Mouse (Mus musculus) lung, embryonic 16.5 days (tissue): ENCODE results near the gene Ephx1. TPM values are rescaled to one million over a fixed set of nuclear protein-coding genes. Genes with fewer than 3 reads are reported as not detected.
"Not testable (repeated sequence)": the region's sequence is repeated elsewhere in the genome, so short reads cannot be mapped to it uniquely, and the experiment has no call there.

Experiments
- ATAC-seq: fragments of 200-750 bp; cut with Nextera tagmentation; 2 replicates; pipeline ENCODE4 v1.8.0; 2017; ENCODE audit warnings: low read depth, mild to moderate bottlenecking, moderate library complexity
- H3K27ac ChIP-seq: fragments of 300-500 bp; sonication (generic); 2 replicates; pipeline ENCODE4 v1.5.1; 2014; ENCODE audit warnings: mild to moderate bottlenecking, control low read depth, low read length
- H3K27me3 ChIP-seq: fragments of 300-500 bp; sonication (generic); 2 replicates; pipeline ENCODE4 v1.6.1; 2014; ENCODE audit warnings: low read depth, low read length, mixed read lengths; ENCODE audit not compliant: control insufficient read depth, insufficient read depth
- H3K36me3 ChIP-seq: fragments of 300-500 bp; sonication (generic); 2 replicates; pipeline ENCODE4 v1.6.1; 2014; ENCODE audit warnings: low read length; ENCODE audit not compliant: control insufficient read depth, insufficient read depth
- H3K4me1 ChIP-seq: fragments of 300-500 bp; sonication (generic); replicated peaks from 2 replicates; pipeline ENCODE4 v1.6.1; 2014; ENCODE audit warnings: low read length, mixed read lengths; ENCODE audit not compliant: control insufficient read depth, insufficient read depth
- H3K4me2 ChIP-seq: fragments of 300-500 bp; sonication (generic); 2 replicates; pipeline ENCODE4 v1.6.1; 2014; ENCODE audit warnings: low read depth, low read length, control low read depth
- H3K4me3 ChIP-seq: fragments of 300-500 bp; sonication (generic); 2 replicates; pipeline ENCODE4 v1.5.1; 2014; ENCODE audit warnings: mild to moderate bottlenecking, low read length, control low read depth
- H3K9ac ChIP-seq: fragments of 300-500 bp; sonication (generic); 2 replicates; pipeline ENCODE4 v1.6.1; 2014; ENCODE audit warnings: low read length, control low read depth
- H3K9me3 ChIP-seq: fragments of 300-500 bp; sonication (generic); 2 replicates; pipeline ENCODE4 v1.6.1; 2016; ENCODE audit warnings: low read length; ENCODE audit not compliant: control insufficient read depth
- WGBS: fragments of 180-500 bp; shearing (Covaris S2); extraction: QIAGEN DNeasy Blood & Tissue Kit; methylation state at CpG from one replicate; pipeline ENCODE4 v1.1.7; 2014; 5-methylcytosine and 5-hydroxymethylcytosine counted together
- polyA plus RNA-seq: library from polyadenylated mRNA; unstranded; fragments of >200 nt; fragmentation: Nextera tagmentation; extraction: Ambion mirVana; gene quantifications from 2 replicates; pipeline ENCODE4 v1.2.1, GENCODE M21; 2015

Gene Ephx1
- polyA plus RNA-seq, 1 experiment from 2014 or later, result 11.8 TPM

DNA sequence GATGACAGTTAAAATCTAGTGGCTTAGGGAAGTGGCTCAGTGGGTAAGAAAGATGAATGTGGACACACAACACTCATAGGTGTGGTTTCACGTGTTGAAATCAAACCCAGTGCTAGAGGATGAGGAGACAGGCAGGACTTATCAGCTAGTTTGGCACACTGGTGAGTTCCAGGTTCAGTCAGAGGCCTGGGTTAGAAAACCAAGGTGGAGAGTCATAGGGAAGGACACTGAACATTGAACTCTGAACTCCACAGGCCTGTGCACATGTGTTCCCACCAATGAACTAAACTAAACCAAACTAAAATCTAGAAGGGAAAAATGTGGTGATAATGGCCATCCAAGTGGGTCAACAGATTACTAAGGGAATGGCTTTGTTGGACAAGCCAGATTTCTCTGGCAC lies 26.8 kb upstream of the Ephx1 start:
- H3K27ac ChIP-seq, result no peak overlapping the region
- no peak overlapping the region for H3K4me2 ChIP-seq
- H3K27me3 ChIP-seq, result no peaks in the 10 kb centered on the region
- H3K4me3 ChIP-seq, result no peak overlapping the region
- H3K4me1 ChIP-seq, result no peaks in the 10 kb centered on the region
- no peaks in the 10 kb centered on the region for H3K36me3 ChIP-seq
- H3K9me3 ChIP-seq, result no peaks in the 10 kb centered on the region
- no peak for ATAC-seq
- H3K9ac ChIP-seq, result no peak overlapping the region
- 44% methylated on average over 1 of the region's 1 CpGs for WGBS

DNA sequence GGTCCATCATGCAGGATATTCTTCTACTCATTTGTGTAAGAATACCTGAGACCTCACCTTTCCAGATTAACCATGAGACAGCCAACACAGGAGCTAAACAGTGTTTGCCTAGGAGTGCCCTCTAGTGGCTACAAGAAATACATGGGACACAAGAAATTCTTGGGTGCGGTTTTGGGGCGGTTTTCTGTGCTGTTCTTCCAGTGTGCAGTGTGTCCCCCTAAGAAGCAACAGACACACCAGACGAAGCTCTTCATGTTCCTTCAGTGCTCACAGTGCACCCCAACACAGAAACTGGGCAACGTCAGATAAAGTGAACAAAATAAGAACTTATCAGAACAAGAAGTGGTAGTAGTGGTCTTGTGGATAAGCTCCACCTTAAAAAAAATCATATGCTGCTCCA lies 18.9 kb upstream of the Ephx1 start:
- Histone ChIP-seq H3K4me3 (no peak overlapping the region), H3K27ac (no peak overlapping the region), H3K36me3 (no peaks in the 10 kb centered on the region), H3K9me3 (no peaks in the 10 kb centered on the region), H3K27me3 (peaks cover 2% of the 10 kb centered on the region; the same call in 1 of the 2 replicates), H3K4me2 (no peak overlapping the region), H3K9ac (no peak overlapping the region), H3K4me1 (no peaks in the 10 kb centered on the region)
- WGBS, result 4% methylated on average over 4 of the region's 4 CpGs
- ATAC-seq, result no peak

DNA sequence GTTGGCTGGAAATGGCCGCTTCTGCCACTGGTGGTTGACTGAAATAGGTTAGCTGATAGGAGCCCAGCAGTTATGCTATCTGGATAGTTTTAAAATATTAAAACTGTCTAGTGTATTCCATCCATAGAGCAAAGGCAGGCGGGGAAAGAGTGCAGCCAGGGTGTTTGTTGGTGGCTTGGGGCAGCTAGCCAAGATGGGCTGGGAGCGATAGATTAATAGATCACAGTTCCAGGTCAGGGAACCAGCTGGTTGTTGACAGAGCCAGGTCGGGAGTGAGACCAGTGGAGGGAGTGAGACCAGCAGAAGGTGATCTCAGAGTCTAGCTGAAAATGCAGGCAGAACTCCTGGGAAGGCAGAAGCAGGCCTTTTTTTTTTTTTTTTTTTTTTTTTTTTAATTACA lies 16.9 kb upstream of the Ephx1 start:
- Histone ChIP-seq H3K27me3 (peaks cover 2% of the 10 kb centered on the region; the same call in 1 of the 2 replicates), H3K36me3 (no peaks in the 10 kb centered on the region), H3K4me3 (no peak overlapping the region), H3K4me1 (no peaks in the 10 kb centered on the region), H3K27ac (no peak overlapping the region), H3K4me2 (no peak overlapping the region), H3K9ac (no peak overlapping the region), H3K9me3 (no peaks in the 10 kb centered on the region)
- 62% methylated on average over 4 of the region's 4 CpGs for WGBS
- ATAC-seq, result no peak

DNA sequence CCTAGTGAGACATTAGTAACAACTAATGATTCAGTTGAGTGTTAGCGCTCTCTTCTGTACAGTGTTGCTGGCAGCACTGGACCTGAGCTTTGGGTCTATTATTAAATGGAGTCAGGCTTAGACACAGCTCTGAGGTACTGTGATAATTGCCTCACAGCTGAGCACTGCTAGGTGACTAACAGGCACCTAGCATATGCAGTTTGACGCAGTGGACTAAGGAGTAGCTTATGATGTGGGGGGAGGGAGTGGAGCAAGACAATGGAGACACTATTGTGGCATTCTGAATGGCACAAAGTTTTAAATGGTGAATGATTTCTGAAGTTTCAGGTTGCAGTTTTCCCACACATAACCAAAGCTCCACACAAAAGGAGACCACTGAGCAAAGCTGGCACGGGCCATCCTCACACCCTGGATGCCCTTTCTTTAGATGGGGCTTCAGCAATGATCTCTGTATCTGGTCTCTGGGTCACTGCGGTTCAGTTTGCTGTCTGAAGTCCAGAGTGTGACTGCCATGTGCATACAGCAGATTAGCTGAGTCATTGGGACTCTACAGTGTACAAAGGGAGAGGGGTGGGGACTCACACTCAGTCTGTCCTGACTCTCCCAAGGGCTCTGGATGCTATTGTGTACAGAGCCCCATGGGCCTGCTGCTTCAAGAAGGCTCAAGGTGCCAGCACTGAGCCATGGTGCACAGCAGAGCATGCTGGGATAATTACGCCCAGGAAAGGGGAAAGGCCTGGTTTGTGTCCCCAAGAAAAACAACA lies 14.5 kb upstream of the Ephx1 start:
- 92% methylated on average over 5 of the region's 5 CpGs for WGBS
- not testable (repeated sequence) for H3K27me3 ChIP-seq, ATAC-seq, H3K4me3 ChIP-seq, H3K9me3 ChIP-seq, H3K9ac ChIP-seq, H3K4me1 ChIP-seq, H3K27ac ChIP-seq, H3K4me2 ChIP-seq, H3K36me3 ChIP-seq

DNA sequence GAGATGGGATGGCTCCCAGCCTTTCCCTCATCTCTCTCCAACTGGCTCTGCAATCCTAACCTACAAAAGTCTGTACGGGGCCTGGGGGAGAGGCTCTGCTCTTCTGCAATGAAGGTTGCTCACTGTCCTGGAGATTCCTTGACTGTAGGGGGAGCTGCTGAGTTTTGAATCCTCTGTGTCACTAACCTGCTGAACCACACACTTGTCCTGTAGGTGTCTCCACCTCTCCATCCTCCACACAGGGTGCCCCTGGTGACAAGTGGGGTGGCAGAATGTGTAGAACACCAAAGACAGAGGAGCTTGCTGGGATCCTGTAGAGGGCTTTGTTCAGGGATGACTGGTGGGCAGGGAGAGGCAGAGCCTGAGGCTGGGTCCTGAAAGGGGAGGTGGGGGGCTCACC lies 1.6 kb upstream of the Ephx1 start:
- WGBS, result 19% methylated on average over 1 of the region's 1 CpGs
- no peak overlapping the region for H3K9ac ChIP-seq
- H3K9me3 ChIP-seq, result no peaks in the 10 kb centered on the region
- no peaks in the 10 kb centered on the region for H3K36me3 ChIP-seq
- no peak overlapping the region for H3K4me3 ChIP-seq
- peak; percentile 43; the same call in 1 of the 2 replicates for ATAC-seq
- no peaks in the 10 kb centered on the region for H3K27me3 ChIP-seq
- H3K27ac ChIP-seq, result no peak overlapping the region
- no peak overlapping the region for H3K4me2 ChIP-seq
- H3K4me1 ChIP-seq, result no peaks in the 10 kb centered on the region

DNA sequence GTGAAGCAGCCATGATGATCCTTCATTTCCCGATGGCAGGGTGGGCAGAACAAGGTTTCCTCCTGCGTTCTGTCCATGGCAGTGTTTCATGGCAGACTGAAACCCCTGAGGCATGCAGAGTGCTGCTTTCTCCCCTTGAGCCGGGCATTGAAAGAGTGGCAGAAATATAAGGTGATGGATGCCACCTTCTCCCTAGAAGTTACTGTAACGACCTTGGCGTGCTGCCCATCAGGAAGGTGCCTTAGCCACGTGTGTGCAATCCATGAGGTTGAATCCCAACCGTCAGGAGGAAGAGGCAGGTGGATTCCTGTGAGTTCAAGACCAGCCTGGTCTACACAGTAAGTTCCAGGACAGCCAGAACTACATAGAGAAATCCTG lies 773 bp upstream of the Ephx1 start:
- Histone ChIP-seq H3K4me1 (peaks cover under 1% of the 10 kb centered on the region; the same call in 1 of the 2 replicates), H3K27me3 (no peaks in the 10 kb centered on the region), H3K9me3 (no peaks in the 10 kb centered on the region), H3K27ac (no peak overlapping the region), H3K36me3 (no peaks in the 10 kb centered on the region), H3K4me3 (no peak overlapping the region), H3K4me2 (no peak overlapping the region), H3K9ac (no peak overlapping the region)
- no peak for ATAC-seq
- WGBS, result 63% methylated on average over 7 of the region's 7 CpGs

DNA sequence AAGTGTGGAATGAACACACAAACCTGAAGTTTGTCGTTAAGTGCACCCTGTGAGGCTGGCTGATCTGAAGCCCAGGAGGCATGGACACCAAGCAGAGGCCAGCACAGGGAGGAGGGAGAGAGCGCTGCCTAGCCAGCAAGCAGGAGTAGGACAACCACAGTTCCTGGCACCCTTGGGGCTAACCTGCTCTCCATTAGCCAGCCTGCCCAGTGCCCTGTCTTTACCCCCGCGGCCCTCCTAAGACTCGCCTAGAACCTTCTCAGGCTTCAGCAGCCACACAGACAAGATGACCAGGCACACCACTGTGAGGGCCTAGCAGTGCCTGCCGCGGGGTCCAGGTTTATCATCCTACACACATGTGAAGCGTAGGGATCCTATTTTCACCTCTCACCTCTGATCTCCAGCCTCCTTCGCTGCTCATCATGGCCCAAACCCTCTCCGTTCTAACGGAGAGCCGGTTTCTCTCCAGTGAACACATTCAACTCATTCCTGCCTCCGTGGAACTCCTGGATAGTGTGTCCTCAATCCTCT lies 2.7 kb downstream of the Ephx1 start:
- no peak overlapping the region for H3K9ac ChIP-seq
- 66% methylated on average over 13 of the region's 13 CpGs for WGBS
- H3K27me3 ChIP-seq, result no peaks in the 10 kb centered on the region
- no peak overlapping the region for H3K4me3 ChIP-seq
- no peak for ATAC-seq
- H3K4me1 ChIP-seq, result peaks cover 17% of the 10 kb centered on the region
- no peaks in the 10 kb centered on the region for H3K9me3 ChIP-seq
- H3K27ac ChIP-seq, result no peak overlapping the region
- H3K4me2 ChIP-seq, result no peak overlapping the region
- H3K36me3 ChIP-seq, result no peaks in the 10 kb centered on the region

DNA sequence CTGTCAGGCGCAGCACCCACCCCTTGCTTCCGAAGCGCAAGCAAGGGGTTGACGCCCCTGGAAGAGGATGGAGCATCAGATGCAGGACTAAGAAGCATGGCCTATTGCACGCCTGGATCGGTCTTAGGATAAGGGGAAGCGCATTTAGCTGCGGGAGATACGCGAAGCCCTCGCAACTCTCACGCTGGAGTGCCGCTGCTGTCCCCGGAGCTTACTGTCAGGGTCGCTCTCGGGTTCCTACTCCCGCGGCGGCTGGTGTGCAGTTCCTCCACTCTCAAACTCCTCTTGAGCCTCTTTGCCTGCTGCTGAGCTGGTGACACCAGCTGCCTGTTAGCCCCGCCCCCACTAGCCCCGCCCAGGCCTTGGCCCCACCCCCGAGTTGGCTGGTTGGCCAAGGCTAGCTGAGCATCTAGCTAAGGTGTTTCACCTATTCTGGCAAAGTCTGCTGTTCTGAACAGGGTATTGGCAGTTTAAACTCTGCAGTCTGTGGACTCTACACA lies 3.4 kb downstream of the Ephx1 start:
- H3K4me3 ChIP-seq, result peak overlapping the region; percentile 42
- H3K36me3 ChIP-seq, result no peaks in the 10 kb centered on the region
- H3K27ac ChIP-seq, result peak overlapping the region; percentile 30
- H3K27me3 ChIP-seq, result no peaks in the 10 kb centered on the region
- peak overlapping the region; percentile 21 for H3K9ac ChIP-seq
- H3K4me1 ChIP-seq, result peaks cover 17% of the 10 kb centered on the region
- no peaks in the 10 kb centered on the region for H3K9me3 ChIP-seq
- H3K4me2 ChIP-seq, result peak overlapping the region; percentile 81
- peak; percentile 85 for ATAC-seq
- under 1% methylated on average over 22 of the region's 22 CpGs for WGBS

DNA sequence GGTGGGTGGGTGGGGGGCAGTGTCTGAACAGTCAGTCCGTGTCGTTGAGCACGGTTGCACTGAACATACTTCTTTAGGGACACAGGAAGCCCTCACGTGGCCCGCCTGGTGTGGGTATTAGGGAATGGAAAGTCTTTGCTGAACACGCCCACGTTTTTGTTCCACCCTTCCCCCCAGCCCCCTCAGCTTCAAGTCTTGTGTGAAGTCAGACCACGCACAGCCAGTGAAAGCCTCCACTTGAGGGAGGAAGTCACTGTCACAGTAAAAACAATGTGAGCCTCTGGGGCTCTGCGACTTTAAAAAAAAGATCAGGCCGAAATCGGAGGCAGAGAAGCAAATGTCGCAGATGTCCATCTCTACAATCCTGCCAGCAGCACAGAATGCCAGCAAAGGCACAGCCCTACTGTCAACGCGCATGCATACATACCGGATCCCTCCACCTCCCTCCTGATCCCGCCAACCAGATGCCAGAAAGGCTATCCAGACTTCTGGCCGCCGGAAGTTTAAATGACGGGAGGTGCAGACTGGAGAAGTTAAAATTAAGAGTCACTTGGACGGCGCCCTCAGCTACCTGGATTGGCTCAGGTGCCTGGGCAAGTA lies 4.1 kb downstream of the Ephx1 start:
- Histone ChIP-seq H3K27ac (peak overlapping the region; percentile 30), H3K4me2 (peak overlapping the region; percentile 81), H3K36me3 (no peaks in the 10 kb centered on the region), H3K27me3 (no peaks in the 10 kb centered on the region), H3K4me1 (peaks cover 17% of the 10 kb centered on the region), H3K9me3 (no peaks in the 10 kb centered on the region), H3K9ac (peak overlapping the region; percentile 21), H3K4me3 (peak overlapping the region; percentile 42)
- ATAC-seq, result peak; percentile 77
- under 1% methylated on average over 21 of the region's 21 CpGs for WGBS
